In the genomic region with DNA sequence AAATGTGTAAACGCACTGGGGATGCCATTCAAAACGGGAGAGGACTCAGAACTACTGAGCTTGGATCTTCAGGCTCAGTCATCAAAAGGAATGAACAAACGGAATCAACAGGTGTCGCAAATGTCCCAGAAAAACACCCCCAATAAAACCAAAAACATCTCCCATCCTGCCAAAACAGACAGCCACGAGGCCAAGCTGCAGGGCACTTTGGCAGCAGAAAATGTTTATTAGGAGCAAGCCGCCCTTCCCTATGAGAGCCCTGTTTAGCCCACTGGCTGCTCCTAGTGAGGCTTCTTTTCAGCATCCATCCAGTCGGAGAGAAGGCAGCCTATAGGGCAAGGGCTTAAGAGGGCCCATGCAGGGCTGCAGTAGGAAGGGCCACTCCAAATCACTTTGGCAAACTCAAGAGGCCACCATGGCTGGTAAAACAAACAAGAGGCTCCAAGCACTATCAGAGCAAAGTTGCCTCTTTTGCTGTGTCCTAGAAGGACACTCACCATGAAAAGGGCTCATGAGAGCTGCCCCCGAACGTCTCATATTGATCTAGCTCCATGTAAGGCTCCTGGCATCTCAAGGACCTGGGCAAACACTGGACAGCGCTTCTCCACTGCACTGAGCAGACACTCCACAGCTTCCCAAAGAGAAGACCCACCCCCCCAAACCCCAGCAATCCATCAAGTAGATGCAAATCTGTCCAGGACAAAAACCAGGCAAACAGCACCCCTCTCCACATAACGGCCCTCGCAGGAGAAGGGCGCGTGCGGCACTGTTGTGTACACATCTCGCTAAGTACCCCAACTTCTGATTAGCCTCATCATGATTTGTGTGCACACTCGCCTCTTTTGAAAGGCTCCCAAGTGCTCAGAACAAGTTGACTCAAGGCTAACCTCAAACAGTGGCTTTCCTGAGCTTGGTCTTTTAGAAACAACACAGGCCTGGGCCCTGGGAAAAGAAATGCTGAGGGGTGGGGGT, we compare ENCODE assay signal across 12 mouse cellular contexts.
A peak's percentile ranks its signal among the peaks of the same experiment; 100 is the strongest.
DNase-seq lines count a peak whose midpoint lies in the region; ATAC-seq and TF ChIP-seq lines count a peak whose summit lies in the region.
"Had no signal": no experiment of that assay in that cellular context is flagged by ENCODE, and none has a peak within 500 bp of the region (broad histone marks: within the 10 kb centered on the region; RNA-seq: fewer than 3 reads in every experiment).

No protein-coding gene starts in this region.

- no peak for DNase-seq in neural tube, embryonic 10.5 days (ENCODE audit: extremely low spot score, low spot score)
- DNase-seq in forebrain, postnatal 0 days: no peak
- peak; percentile 47 for DNase-seq in midbrain, postnatal 0 days (ENCODE audit: low spot score)
- no peak for DNase-seq in spleen, postnatal 4 days (ENCODE audit: low spot score in 2 of 2)
- DNase-seq: kidney, adult 11 months; layer of hippocampus, postnatal 36 days; liver, embryonic 13.5 days had no signal

- ATAC-seq in neural tube, embryonic 13.5 days (ENCODE audit: low read depth): no peak
- 0 out of 2 replicates have a peak, but pooled peaks have one; percentile 8 for ATAC-seq in forebrain, postnatal 0 days
- ATAC-seq in lung, embryonic 16.5 days (ENCODE audit: low read depth): peak; percentile 88
- ATAC-seq in midbrain, postnatal 0 days (ENCODE audit: low FRiP score): no peak
- no peak for ATAC-seq in cerebellum, adult (ENCODE audit: insufficient number of reproducible peaks, low FRiP score, low TSS enrichment)
- ATAC-seq in kidney, embryonic 16.5 days (ENCODE audit: low FRiP score, low TSS enrichment): no peak

- TF ChIP-seq CTCF in forebrain, postnatal 0 days (IDR thresholded peaks at IDR 0.05; ENCODE audit: low read depth): no peak
- TF ChIP-seq CTCF in midbrain, postnatal 0 days (IDR thresholded peaks at IDR 0.05): no peak

- no peak overlapping the region for H3K4me3 ChIP-seq in neural tube, embryonic 13.5 days
- H3K4me3 ChIP-seq in forebrain, postnatal 0 days (ENCODE audit: low read depth, low read length): peak overlapping the region; percentile 19; the same call in 1 of the 2 replicates
- H3K4me3 ChIP-seq in lung, embryonic 16.5 days (ENCODE audit: low read length): no peak overlapping the region
- no peak overlapping the region for H3K4me3 ChIP-seq in midbrain, postnatal 0 days (ENCODE audit: low read depth, low read length)
- H3K4me3 ChIP-seq in kidney, embryonic 16.5 days (ENCODE audit: low read length): no peak overlapping the region
- H3K4me3 ChIP-seq: liver, embryonic 13.5 days; myocyte had no signal

- WGBS in neural tube, embryonic 13.5 days: 24% methylated on average over 17 of the region's 17 CpGs
- WGBS in forebrain, postnatal 0 days: 25% methylated on average over 17 of the region's 17 CpGs
- 30% methylated on average over 17 of the region's 17 CpGs for WGBS in lung, embryonic 16.5 days
- 45% methylated on average over 17 of the region's 17 CpGs for WGBS in midbrain, postnatal 0 days
- 59% methylated on average over 17 of the region's 17 CpGs for WGBS in kidney, embryonic 16.5 days

- H3K4me2 ChIP-seq in neural tube, embryonic 13.5 days: peak overlapping the region; percentile 30
- peak overlapping the region; percentile 41 for H3K4me2 ChIP-seq in forebrain, postnatal 0 days (ENCODE audit: low read depth)
- no peak overlapping the region for H3K4me2 ChIP-seq in lung, embryonic 16.5 days (ENCODE audit: low read depth, low read length)
- peak overlapping the region; percentile 39 for H3K4me2 ChIP-seq in midbrain, postnatal 0 days (ENCODE audit: low read depth, low read length, poor library complexity, severe bottlenecking)
- H3K4me2 ChIP-seq in kidney, embryonic 16.5 days (replicated peaks; ENCODE audit: low read depth, low read length): no peak overlapping the region
- H3K4me2 ChIP-seq: liver, embryonic 13.5 days had no signal

- H3K27me3 ChIP-seq in neural tube, embryonic 13.5 days: peaks cover 18% of the 10 kb centered on the region; the same call in 1 of the 2 replicates
- no peaks in the 10 kb centered on the region for H3K27me3 ChIP-seq in forebrain, postnatal 0 days (ENCODE audit: insufficient read depth, low read length)
- H3K27me3 ChIP-seq in lung, embryonic 16.5 days (ENCODE audit: control insufficient read depth, insufficient read depth, low read depth, low read length): peaks cover 55% of the 10 kb centered on the region
- no peaks in the 10 kb centered on the region for H3K27me3 ChIP-seq in midbrain, postnatal 0 days (ENCODE audit: insufficient read depth, low read length)
- H3K27me3 ChIP-seq in kidney, embryonic 16.5 days (ENCODE audit: insufficient read depth, low read length): no peaks in the 10 kb centered on the region
- H3K27me3 ChIP-seq: liver, embryonic 13.5 days had no signal

- H3K36me3 ChIP-seq in neural tube, embryonic 13.5 days: no peaks in the 10 kb centered on the region
- no peaks in the 10 kb centered on the region for H3K36me3 ChIP-seq in forebrain, postnatal 0 days (ENCODE audit: insufficient read depth)
- no peaks in the 10 kb centered on the region for H3K36me3 ChIP-seq in lung, embryonic 16.5 days (ENCODE audit: control insufficient read depth, insufficient read depth, low read length)
- H3K36me3 ChIP-seq in midbrain, postnatal 0 days (ENCODE audit: insufficient read depth, low read length): no peaks in the 10 kb centered on the region
- no peaks in the 10 kb centered on the region for H3K36me3 ChIP-seq in kidney, embryonic 16.5 days (ENCODE audit: insufficient read depth, low read length)
- H3K36me3 ChIP-seq: liver, embryonic 13.5 days had no signal

- no peak overlapping the region for H3K27ac ChIP-seq in neural tube, embryonic 13.5 days (replicated peaks)
- no peak overlapping the region for H3K27ac ChIP-seq in forebrain, postnatal 0 days (ENCODE audit: low read depth, low read length)
- no peak overlapping the region for H3K27ac ChIP-seq in lung, embryonic 16.5 days (ENCODE audit: low read length)
- no peak overlapping the region for H3K27ac ChIP-seq in midbrain, postnatal 0 days (ENCODE audit: low read depth, low read length)
- H3K27ac ChIP-seq in kidney, embryonic 16.5 days (ENCODE audit: low read length): no peak overlapping the region
- H3K27ac ChIP-seq: liver, embryonic 13.5 days had no signal

- H3K9ac ChIP-seq in neural tube, embryonic 13.5 days: no peak overlapping the region
- no peak overlapping the region for H3K9ac ChIP-seq in forebrain, postnatal 0 days
- H3K9ac ChIP-seq in lung, embryonic 16.5 days (ENCODE audit: low read length): no peak overlapping the region
- H3K9ac ChIP-seq in midbrain, postnatal 0 days (replicated peaks; ENCODE audit: low read length, poor library complexity, severe bottlenecking): 0 out of 2 replicates have a peak overlapping the region, but pooled peaks have one; percentile 4
- H3K9ac ChIP-seq in kidney, embryonic 16.5 days (replicated peaks; ENCODE audit: low read length): no peak overlapping the region
- H3K9ac ChIP-seq: liver, embryonic 13.5 days had no signal

- peaks cover 73% of the 10 kb centered on the region for H3K4me1 ChIP-seq in neural tube, embryonic 13.5 days (replicated peaks)
- H3K4me1 ChIP-seq in forebrain, postnatal 0 days (ENCODE audit: insufficient read depth): 0 out of 2 replicates have a peak, but pooled peaks cover 9% of the 10 kb centered on the region
- H3K4me1 ChIP-seq in lung, embryonic 16.5 days (replicated peaks; ENCODE audit: control insufficient read depth, insufficient read depth, low read length): peaks cover 17% of the 10 kb centered on the region
- peaks cover 6% of the 10 kb centered on the region; the same call in 1 of the 2 replicates for H3K4me1 ChIP-seq in midbrain, postnatal 0 days (ENCODE audit: insufficient read depth, low read length)
- peaks cover 20% of the 10 kb centered on the region for H3K4me1 ChIP-seq in kidney, embryonic 16.5 days (ENCODE audit: insufficient read depth, low read length)
- H3K4me1 ChIP-seq: liver, embryonic 13.5 days had no signal

- no peaks in the 10 kb centered on the region for H3K9me3 ChIP-seq in neural tube, embryonic 13.5 days
- H3K9me3 ChIP-seq in forebrain, postnatal 0 days (ENCODE audit: low read length): no peaks in the 10 kb centered on the region
- H3K9me3 ChIP-seq in lung, embryonic 16.5 days (ENCODE audit: control insufficient read depth, low read length): no peaks in the 10 kb centered on the region
- H3K9me3 ChIP-seq in midbrain, postnatal 0 days (ENCODE audit: low read length): no peaks in the 10 kb centered on the region
- H3K9me3 ChIP-seq in kidney, embryonic 16.5 days (ENCODE audit: low read length): no peaks in the 10 kb centered on the region
- H3K9me3 ChIP-seq: liver, embryonic 13.5 days had no signal

Comparison
In these comparisons a context has a peak if more than half of its experiments do, and no peak if none do; other contexts are left out.
1. ATAC-seq: peak in forebrain, postnatal 0 days (single experiment) and lung, embryonic 16.5 days (single experiment); none in neural tube, embryonic 13.5 days (single experiment), midbrain, postnatal 0 days (single experiment), cerebellum, adult (single experiment) and kidney, embryonic 16.5 days (single experiment).
2. H3K4me2 ChIP-seq: peak in neural tube, embryonic 13.5 days (single experiment), forebrain, postnatal 0 days (single experiment) and midbrain, postnatal 0 days (single experiment); none in lung, embryonic 16.5 days (single experiment) and kidney, embryonic 16.5 days (single experiment).